Mouse (Mus musculus) forebrain, postnatal 0 days (tissue): ENCODE measurements at regions not wholly inside any gene's neighbourhood (a gene's known extent, or its start where the extent isn't known, plus 50 kb on each side); places are given as distances from the start of the nearest gene placed in this dataset.
A peak's percentile ranks its signal among the peaks of the same experiment; 100 is the strongest.

ENCODE experiments used
- ATAC-seq: fragments of 200-750 bp; cut with Nextera tagmentation; 2 replicates; pipeline ENCODE4 v1.8.0; 2017; ENCODE audit warnings: mild to moderate bottlenecking, moderate library complexity
- DNase-seq: peaks from one replicate; pipeline ENCODE4 v3.0.0-alpha.2; 2015
- H3K27ac ChIP-seq: fragments of 300-500 bp; sonication (generic); 2 replicates; pipeline ENCODE4 v1.5.1; 2014; ENCODE audit warnings: low read depth, mild to moderate bottlenecking, antibody characterized with exemption, low read length, moderate library complexity, mixed read lengths
- H3K27me3 ChIP-seq: fragments of 300-500 bp; sonication (generic); 2 replicates; pipeline ENCODE4 v1.6.1; 2014; ENCODE audit warnings: mild to moderate bottlenecking, low read length, mixed read lengths; ENCODE audit not compliant: insufficient read depth
- H3K36me3 ChIP-seq: fragments of 300-500 bp; sonication (generic); 2 replicates; pipeline ENCODE4 v1.6.1; 2014; ENCODE audit warnings: mild to moderate bottlenecking, moderate library complexity; ENCODE audit not compliant: insufficient read depth
- H3K4me1 ChIP-seq: fragments of 300-500 bp; sonication (generic); 2 replicates; pipeline ENCODE4 v1.6.1; 2014; ENCODE audit warnings: antibody characterized with exemption; ENCODE audit not compliant: insufficient read depth
- H3K4me2 ChIP-seq: fragments of 300-500 bp; sonication (generic); 2 replicates; pipeline ENCODE4 v1.6.1; 2014; ENCODE audit warnings: low read depth, mild to moderate bottlenecking, moderate library complexity
- H3K4me3 ChIP-seq: fragments of 300-500 bp; sonication (generic); 2 replicates; pipeline ENCODE4 v1.5.1; 2014; ENCODE audit warnings: low read depth, low read length, mixed read lengths
- H3K9ac ChIP-seq: fragments of 300-500 bp; sonication (generic); 2 replicates; pipeline ENCODE4 v1.6.1; 2014; ENCODE audit warnings: mild to moderate bottlenecking
- H3K9me3 ChIP-seq: fragments of 300-500 bp; sonication (generic); 2 replicates; pipeline ENCODE4 v1.6.1; 2016; ENCODE audit warnings: low read length
- CTCF ChIP-seq: sonication (generic); IDR thresholded peaks from 2 replicates; pipeline ENCODE4 v1.5.1; 2016; ENCODE audit warnings: antibody characterized with exemption, control low read depth, low read depth
- WGBS: fragments of 180-500 bp; shearing (Covaris S2); extraction: QIAGEN DNeasy Blood & Tissue Kit; methylation state at CpG from one replicate; pipeline ENCODE4 v1.1.7; 2014; 5-methylcytosine and 5-hydroxymethylcytosine counted together

DNA sequence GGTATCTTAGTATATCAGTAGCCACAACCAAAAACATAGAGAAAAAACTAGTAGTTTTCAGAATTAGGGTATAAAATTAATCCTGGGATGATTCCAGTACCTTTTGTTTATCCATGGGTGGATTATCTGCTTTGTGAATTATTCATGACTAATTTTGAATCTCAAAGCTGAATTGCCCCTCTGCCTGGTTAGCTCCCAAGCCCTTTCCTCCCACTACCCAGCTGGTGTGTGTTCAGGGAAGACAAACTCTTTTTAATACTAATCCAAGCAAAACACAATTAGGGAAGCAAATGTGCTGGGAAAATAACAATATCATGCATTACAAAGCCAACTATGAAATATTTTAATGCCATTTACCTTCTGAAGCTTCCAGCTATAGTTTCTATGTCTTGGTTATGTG is 347.4 kb downstream of the Gm43517 start:
- no peaks in the 10 kb centered on the region for H3K4me1 ChIP-seq
- no peaks in the 10 kb centered on the region for H3K36me3 ChIP-seq
- no peak overlapping the region for H3K4me3 ChIP-seq
- ATAC-seq (no peak), DNase-seq (no peak)
- H3K27ac ChIP-seq, result no peak overlapping the region
- H3K9ac ChIP-seq, result no peak overlapping the region
- no peak for TF ChIP-seq CTCF
- no peaks in the 10 kb centered on the region for H3K27me3 ChIP-seq
- H3K9me3 ChIP-seq, result no peaks in the 10 kb centered on the region
- H3K4me2 ChIP-seq, result no peak overlapping the region

- H3K9ac ChIP-seq, result no peak overlapping the region
- H3K4me1 ChIP-seq, result no peaks in the 10 kb centered on the region
- no peak overlapping the region for H3K27ac ChIP-seq
- DNase-seq, result no peak
- no peaks in the 10 kb centered on the region for H3K36me3 ChIP-seq
- ATAC-seq, result no peak
- WGBS, result 63% methylated on average over 4 of the region's 4 CpGs
- H3K4me3 ChIP-seq, result no peak overlapping the region
- no peak for TF ChIP-seq CTCF
- H3K27me3 ChIP-seq, result no peaks in the 10 kb centered on the region
- no peaks in the 10 kb centered on the region for H3K9me3 ChIP-seq
- H3K4me2 ChIP-seq, result no peak overlapping the region
Observed at GRCm38 (mm10) chr12:49737100-49737499, 352.1 kb downstream of the Gm43517 start.

DNA sequence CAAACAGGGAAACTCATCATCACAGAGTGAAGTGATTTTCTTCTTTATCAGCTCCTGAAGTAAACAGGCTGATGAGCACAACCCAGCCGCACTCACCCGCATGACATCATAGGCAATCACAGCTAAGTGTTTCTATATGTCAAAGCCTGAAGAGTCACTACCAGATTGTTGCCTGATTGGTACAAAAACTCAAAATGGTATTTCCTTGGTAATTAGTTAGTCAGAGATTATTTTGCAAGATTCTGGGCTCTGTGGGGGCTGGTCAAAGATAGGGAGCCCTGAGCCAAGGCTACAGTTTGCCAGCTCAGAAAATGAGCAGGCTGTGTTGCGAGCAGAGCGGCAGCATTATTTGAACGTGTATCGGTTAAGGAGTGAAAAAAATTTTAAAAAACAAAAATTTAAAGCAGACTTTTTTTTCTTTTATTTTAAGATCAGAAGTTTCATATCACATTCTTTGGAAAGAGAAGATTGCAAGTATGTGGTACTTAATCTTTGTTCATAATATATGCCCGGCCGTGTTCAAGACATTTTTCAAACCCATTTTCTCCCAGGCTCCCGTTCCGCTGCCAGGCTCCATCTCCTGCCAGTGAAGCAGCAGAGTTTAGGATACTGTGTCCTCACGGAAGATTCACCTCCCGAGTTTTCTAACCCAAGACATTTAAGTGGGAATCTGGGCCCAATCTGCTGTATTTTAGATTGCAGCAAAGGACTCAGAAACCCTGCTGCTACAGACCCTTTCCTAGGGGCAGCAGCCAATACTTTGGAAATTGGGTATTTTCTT is 355.2 kb downstream of the Gm43517 start:
- Histone ChIP-seq H3K27me3 (no peaks in the 10 kb centered on the region), H3K4me1 (no peaks in the 10 kb centered on the region), H3K4me3 (peak overlapping the region; percentile 11; the same call in 1 of the 2 replicates), H3K9me3 (no peaks in the 10 kb centered on the region), H3K36me3 (no peaks in the 10 kb centered on the region), H3K4me2 (peak overlapping the region; percentile 31), H3K9ac (0 out of 2 replicates have a peak overlapping the region, but pooled peaks have one; percentile 10), H3K27ac (peak overlapping the region; percentile 50)
- DNase-seq (peak; percentile 51), ATAC-seq (peak; percentile 76)
- TF ChIP-seq CTCF, result no peak
- 46% methylated on average over 12 of the region's 12 CpGs for WGBS

GRCm38 (mm10) chr12:49743402-49743801 is 358.4 kb downstream of the Gm43517 start:
- 74% methylated on average over 2 of the region's 2 CpGs for WGBS
- no peak for DNase-seq
- Histone ChIP-seq H3K9ac (no peak overlapping the region), H3K4me2 (no peak overlapping the region), H3K4me3 (no peak overlapping the region), H3K4me1 (no peaks in the 10 kb centered on the region), H3K9me3 (no peaks in the 10 kb centered on the region), H3K36me3 (no peaks in the 10 kb centered on the region), H3K27ac (no peak overlapping the region), H3K27me3 (no peaks in the 10 kb centered on the region)
- no peak for TF ChIP-seq CTCF
- ATAC-seq, result no peak

GRCm38 (mm10) chr12:49747081-49747480 is 362.1 kb downstream of the Gm43517 start:
- 22% methylated on average over 2 of the region's 2 CpGs for WGBS
- no peak for ATAC-seq
- DNase-seq, result no peak
- Histone ChIP-seq H3K9me3 (no peaks in the 10 kb centered on the region), H3K9ac (no peak overlapping the region), H3K36me3 (no peaks in the 10 kb centered on the region), H3K4me1 (no peaks in the 10 kb centered on the region), H3K4me3 (no peak overlapping the region), H3K4me2 (no peak overlapping the region), H3K27me3 (no peaks in the 10 kb centered on the region), H3K27ac (no peak overlapping the region)
- no peak for TF ChIP-seq CTCF

- Histone ChIP-seq H3K36me3 (no peaks in the 10 kb centered on the region), H3K4me2 (no peak overlapping the region), H3K4me1 (no peaks in the 10 kb centered on the region), H3K27ac (0 out of 2 replicates have a peak overlapping the region, but pooled peaks have one; percentile 72), H3K27me3 (no peaks in the 10 kb centered on the region), H3K4me3 (no peak overlapping the region), H3K9ac (no peak overlapping the region), H3K9me3 (no peaks in the 10 kb centered on the region)
- WGBS, result 55% methylated on average over 4 of the region's 4 CpGs
- no peak for TF ChIP-seq CTCF
- ATAC-seq (peak; percentile 87), DNase-seq (peak; percentile 72)
Observed at GRCm38 (mm10) chr12:49758391-49758790, 373.4 kb downstream of the Gm43517 start.

DNA sequence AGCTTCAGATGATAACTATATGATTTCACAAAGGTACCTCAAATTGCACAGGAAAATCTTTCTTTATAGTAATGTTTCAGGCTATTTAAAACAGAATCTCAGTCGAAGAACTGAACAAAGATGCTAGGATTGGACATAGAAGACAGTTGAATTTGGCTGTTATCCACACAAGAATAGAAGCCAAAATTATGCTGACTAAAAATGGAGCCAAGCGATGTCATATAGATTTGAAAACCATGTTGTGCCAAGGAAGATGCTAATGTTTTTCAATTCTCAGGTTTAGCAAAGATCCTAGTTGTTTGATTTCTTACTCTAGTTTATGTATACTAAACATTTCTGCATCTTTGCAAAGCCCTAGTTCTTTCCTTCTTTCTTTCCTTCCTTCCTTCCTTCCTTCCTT is 379.6 kb downstream of the Gm43517 start:
- no peak for TF ChIP-seq CTCF
- 55% methylated on average over 2 of the region's 2 CpGs for WGBS
- H3K4me3 ChIP-seq, result no peak overlapping the region
- no peak overlapping the region for H3K27ac ChIP-seq
- no peak overlapping the region for H3K4me2 ChIP-seq
- ATAC-seq (no peak), DNase-seq (peak; percentile 38)
- H3K9me3 ChIP-seq, result no peaks in the 10 kb centered on the region
- H3K9ac ChIP-seq, result no peak overlapping the region
- no peaks in the 10 kb centered on the region for H3K27me3 ChIP-seq
- no peaks in the 10 kb centered on the region for H3K4me1 ChIP-seq
- H3K36me3 ChIP-seq, result no peaks in the 10 kb centered on the region
